In genomic region chr6:47942461-47942860, GRCm38 (mm10) we compare ENCODE assay signal across 9 mouse cellular contexts. TPM values are rescaled to one million over a fixed set of nuclear protein-coding genes. Genes with fewer than 3 reads are reported as not detected.
DNase-seq lines count a peak whose midpoint lies in the region; ATAC-seq and TF ChIP-seq lines count a peak whose summit lies in the region.
"Had no signal": no experiment of that assay in that cellular context is flagged by ENCODE, and none has a peak within 500 bp of the region (broad histone marks: within the 10 kb centered on the region; RNA-seq: fewer than 3 reads in every experiment).

No protein-coding gene starts in this region.

- no peak for TF ChIP-seq CTCF in cerebellum, adult 2 months (IDR thresholded peaks at IDR 0.05; ENCODE audit: borderline replicate concordance, insufficient read depth, low read depth, low read length)
- no peak for TF ChIP-seq CTCF in ES-Bruce4 (IDR thresholded peaks at IDR 0.05; ENCODE audit: low read depth, low read length)
- TF ChIP-seq CTCF in forebrain, postnatal 0 days (IDR thresholded peaks at IDR 0.05; ENCODE audit: low read depth): no peak

- WGBS in cerebellum, adult 2 months: 50% methylated on average over 12 of the region's 12 CpGs
- WGBS in forebrain, postnatal 0 days: 47% methylated on average over 12 of the region's 12 CpGs
- 41% methylated on average over 12 of the region's 12 CpGs for WGBS in liver, embryonic 15.5 days (ENCODE audit: insufficient replicate concordance)

- no peak overlapping the region for H3K27ac ChIP-seq in cerebellum, adult 2 months (ENCODE audit: insufficient read depth, low read length)
- H3K27ac ChIP-seq in ES-Bruce4 (ENCODE audit: insufficient read depth, low read length): no peak overlapping the region
- H3K27ac ChIP-seq in forebrain, postnatal 0 days (ENCODE audit: low read depth, low read length): no peak overlapping the region
- no peak overlapping the region for H3K27ac ChIP-seq in liver, embryonic 15.5 days (replicated peaks)
- H3K27ac ChIP-seq: macrophage had no signal

- H3K9ac ChIP-seq in ES-Bruce4 (ENCODE audit: low read depth, poor library complexity, severe bottlenecking): peak overlapping the region; percentile 66; the same call in 1 of the 2 replicates
- H3K9ac ChIP-seq in forebrain, postnatal 0 days: peak overlapping the region; percentile 54; the same call in 1 of the 2 replicates
- H3K9ac ChIP-seq in liver, embryonic 15.5 days: peak overlapping the region; percentile 63

- no peaks in the 10 kb centered on the region for H3K9me3 ChIP-seq in ES-Bruce4 (replicated peaks; ENCODE audit: control insufficient read depth, insufficient read depth, low read length, poor library complexity, severe bottlenecking)
- no peaks in the 10 kb centered on the region for H3K9me3 ChIP-seq in forebrain, postnatal 0 days (ENCODE audit: low read length)
- H3K9me3 ChIP-seq in liver, embryonic 15.5 days (replicated peaks): no peaks in the 10 kb centered on the region

- H3K4me2 ChIP-seq in forebrain, postnatal 0 days (ENCODE audit: low read depth): peak overlapping the region; percentile 68
- H3K4me2 ChIP-seq in liver, embryonic 15.5 days: peak overlapping the region; percentile 96

- no peak; the same call in none of the 2 replicates for ATAC-seq in forebrain, postnatal 0 days
- 0 out of 2 replicates have a peak, but pooled peaks have one; percentile 8 for ATAC-seq in liver, embryonic 15.5 days (ENCODE audit: insufficient read depth)

- no peaks in the 10 kb centered on the region for H3K27me3 ChIP-seq in cerebellum, adult 2 months (ENCODE audit: control insufficient read depth, insufficient read depth, low read length)
- no peaks in the 10 kb centered on the region for H3K27me3 ChIP-seq in ES-Bruce4 (ENCODE audit: control insufficient read depth, insufficient read depth, low read length, poor library complexity, severe bottlenecking)
- no peaks in the 10 kb centered on the region; the same call in 1 of the 2 replicates for H3K27me3 ChIP-seq in forebrain, postnatal 0 days (ENCODE audit: insufficient read depth, low read length)
- no peaks in the 10 kb centered on the region for H3K27me3 ChIP-seq in liver, embryonic 15.5 days

- no peak for DNase-seq in cerebellum, adult 2 months
- no peak for DNase-seq in cerebellum, adult 9-11 months
- DNase-seq in forebrain, postnatal 0 days: peak; percentile 7
- no peak for DNase-seq in thymus, postnatal 14 days
- no peak for DNase-seq in cerebellum, adult 8-10 months
- no peak for DNase-seq in frontal cortex, adult 2 months (ENCODE audit: extremely low spot score in 1 of 2, low spot score in 1 of 2)

- peak overlapping the region; percentile 52 for H3K4me3 ChIP-seq in cerebellum, adult 2 months (replicated peaks; ENCODE audit: insufficient read depth, low read depth, low read length)
- peak overlapping the region; percentile 37 for H3K4me3 ChIP-seq in ES-Bruce4 (ENCODE audit: low read depth, low read length)
- peak overlapping the region; percentile 38 for H3K4me3 ChIP-seq in forebrain, postnatal 0 days (ENCODE audit: low read depth, low read length)
- H3K4me3 ChIP-seq in liver, embryonic 15.5 days (replicated peaks): peak overlapping the region; percentile 64

- no peak for TF ChIP-seq EP300 in ES-Bruce4 (IDR thresholded peaks at IDR 0.05; ENCODE audit: insufficient read depth, low read depth, low read length)

- no peaks in the 10 kb centered on the region for H3K36me3 ChIP-seq in ES-Bruce4 (ENCODE audit: control insufficient read depth, insufficient read depth, low read length, poor library complexity, severe bottlenecking)
- H3K36me3 ChIP-seq in forebrain, postnatal 0 days (ENCODE audit: insufficient read depth): no peaks in the 10 kb centered on the region
- peaks cover 15% of the 10 kb centered on the region for H3K36me3 ChIP-seq in liver, embryonic 15.5 days (replicated peaks)

- no peak for TF ChIP-seq POLR2A in cerebellum, adult 2 months (IDR thresholded peaks at IDR 0.05; ENCODE audit: borderline replicate concordance, insufficient read depth, low read length)
- TF ChIP-seq POLR2A in ES-Bruce4 (IDR thresholded peaks at IDR 0.05; ENCODE audit: insufficient read depth, low read length): no peak

- no peaks in the 10 kb centered on the region for H3K4me1 ChIP-seq in cerebellum, adult 2 months (ENCODE audit: control insufficient read depth, insufficient read depth, low read length)
- H3K4me1 ChIP-seq in ES-Bruce4 (ENCODE audit: control insufficient read depth, insufficient read depth, low read length): no peaks in the 10 kb centered on the region
- H3K4me1 ChIP-seq in forebrain, postnatal 0 days (ENCODE audit: insufficient read depth): no peaks in the 10 kb centered on the region
- H3K4me1 ChIP-seq in liver, embryonic 15.5 days (replicated peaks): peaks cover 16% of the 10 kb centered on the region

RNA-seq across cellular contexts. Expression of gene Zfp956, which starts 10.7 kb away (rescaled TPM):
- 34.4 and 35.1 TPM in 2 replicates for polyA plus RNA-seq in cerebellum, adult 2 months (2012; rRNA removed)
- 4.5 and 4.7 TPM in 2 replicates for polyA plus RNA-seq in ES-Bruce4 (2011; ENCODE audit: insufficient read depth, insufficient read length, low read depth, missing spikeins)
- total RNA-seq in forebrain, postnatal 0 days (2014; rRNA removed): 33.9 and 37.7 TPM in 2 replicates
- polyA plus RNA-seq in forebrain, postnatal 0 days (2015; fragmentation: Nextera tagmentation; extraction: Ambion mirVana): 19.5 and 21.8 TPM in 2 replicates
- polyA plus RNA-seq in liver, embryonic 15.5 days (2015; fragmentation: Nextera tagmentation; extraction: Ambion mirVana): 2.2 and 3.5 TPM in 2 replicates
- polyA plus RNA-seq in frontal cortex, adult 2 months (2012; rRNA removed): 28.6 and 34.0 TPM in 2 replicates

RNA-seq across cellular contexts. Expression of gene Zfp212, which starts 22.2 kb away (rescaled TPM):
- polyA plus RNA-seq in cerebellum, adult 2 months (2012; rRNA removed): 17.2 and 19.0 TPM in 2 replicates
- polyA plus RNA-seq in ES-Bruce4 (2011; ENCODE audit: insufficient read depth, insufficient read length, low read depth, missing spikeins): 8.8 and 9.5 TPM in 2 replicates
- 12.8 and 17.0 TPM in 2 replicates for total RNA-seq in forebrain, postnatal 0 days (2014; rRNA removed)
- polyA plus RNA-seq in forebrain, postnatal 0 days (2015; fragmentation: Nextera tagmentation; extraction: Ambion mirVana): 19.3 and 21.8 TPM in 2 replicates
- polyA plus RNA-seq in liver, embryonic 15.5 days (2015; fragmentation: Nextera tagmentation; extraction: Ambion mirVana): 5.3 and 6.0 TPM in 2 replicates
- polyA plus RNA-seq in frontal cortex, adult 2 months (2012; rRNA removed): 10.5 and 12.9 TPM in 2 replicates
